Mouse (Mus musculus) lung, adult 2 months (tissue): ENCODE measurements around the gene Hist2h2be.

Experiments
- CTCF ChIP-seq: fragments of 200-500 bp; IDR thresholded peaks from 2 replicates; pipeline ENCODE4 v1.5.1; 2011; ENCODE audit warnings: mild to moderate bottlenecking, low read length, control low read depth; ENCODE audit not compliant: insufficient read depth
- POLR2A ChIP-seq: fragments of 200-500 bp; IDR thresholded peaks from 2 replicates; pipeline ENCODE4 v1.6.1; 2011; ENCODE audit warnings: low read depth, mild to moderate bottlenecking, control low read depth, low read length, borderline replicate concordance; ENCODE audit errors: extremely low read depth

DNA sequence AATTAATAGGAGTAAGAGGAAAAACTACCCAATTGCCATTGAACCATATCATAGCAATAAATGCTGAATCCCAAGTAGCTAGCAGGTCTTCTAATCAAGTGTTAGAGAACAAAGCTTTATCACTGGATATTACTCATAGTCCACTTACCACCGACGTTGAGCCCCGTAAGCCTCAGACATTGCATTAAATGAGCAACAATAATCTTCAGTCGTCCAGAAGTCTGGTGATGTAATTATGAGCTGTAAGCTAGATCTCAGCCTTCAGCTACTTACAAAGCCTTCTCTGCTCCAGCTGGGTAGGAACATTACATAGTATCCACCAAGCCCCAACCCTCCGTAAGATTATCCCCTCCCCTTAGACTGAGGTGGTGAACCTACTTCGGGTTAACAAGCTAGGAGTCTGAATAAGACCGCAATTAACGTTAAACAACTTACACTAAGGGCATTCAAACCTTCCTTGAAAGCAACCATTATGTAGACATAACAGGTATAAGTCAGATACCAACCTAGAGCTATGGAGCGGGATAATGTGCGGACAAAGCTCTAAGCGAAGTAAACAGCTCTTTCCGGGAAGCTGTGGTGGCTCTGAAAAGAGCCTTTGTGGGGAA, 17.1 kb downstream of the Hist2h2be start:
- no peak for TF ChIP-seq CTCF
- TF ChIP-seq POLR2A, result no peak
